Mouse (Mus musculus) retina, adult 2 months (tissue): Measurements from ENCODE around the gene Pifo.
"Not testable (repeated sequence)": the region's sequence is repeated elsewhere in the genome, so short reads cannot be mapped to it uniquely, and the experiment has no call there.

Experiments
- DNase-seq: peaks from one replicate; pipeline ENCODE4 v3.0.0-alpha.2; 2012; ENCODE audit warnings: low read depth, low spot score

Pifo gene

GRCm38 (mm10) chr3:106014546-106014945 lies at the start of gene Pifo:
Pifo (minus strand) TSS chr3:106014646.
- no peak for DNase-seq

DNA sequence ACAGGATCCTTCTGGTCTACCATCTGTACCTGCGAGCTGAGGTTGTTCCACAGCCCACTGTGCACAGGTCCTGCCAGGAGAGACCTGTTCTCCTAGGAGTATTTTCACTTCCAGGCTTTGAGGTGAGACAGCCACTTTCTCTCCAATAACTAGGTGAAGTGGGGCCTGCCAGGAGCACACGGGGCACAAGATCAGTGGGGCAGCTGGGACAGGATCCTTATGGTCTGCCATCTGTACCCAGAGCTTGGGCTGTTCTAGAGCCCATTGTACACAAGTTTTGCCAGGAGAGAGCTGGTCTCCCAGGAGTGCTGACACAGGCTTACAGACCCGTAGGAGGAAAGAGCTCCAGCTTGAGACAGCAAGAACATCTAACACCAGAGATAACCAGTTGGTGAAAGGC lies 43.5 kb upstream of the Pifo start:
- DNase-seq = no peak

DNA sequence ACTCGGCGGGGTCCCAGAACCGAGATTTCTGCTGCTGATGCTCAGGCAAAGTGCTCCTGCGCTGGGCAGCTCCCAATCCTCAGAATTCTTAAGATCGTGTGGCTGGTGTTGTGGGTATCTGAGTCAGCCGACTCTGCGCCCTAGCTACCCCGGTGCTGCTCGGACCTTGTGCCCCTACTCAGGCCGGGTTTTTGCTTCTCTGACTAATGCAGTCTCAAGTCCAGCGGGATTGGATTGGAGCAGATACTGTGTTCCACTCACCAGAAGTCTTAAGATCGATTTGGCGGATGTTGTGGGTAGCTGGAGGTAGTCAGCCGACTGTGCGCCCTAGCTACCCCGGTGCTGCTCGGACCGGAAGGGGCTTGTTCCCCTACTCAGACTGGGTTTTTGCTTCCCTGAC lies 37.5 kb upstream of the Pifo start:
- DNase-seq = no peak

- no peak for DNase-seq
Observed at GRCm38 (mm10) chr3:106040306-106040705, 25.9 kb upstream of the Pifo start.

- no peak for DNase-seq
Observed at GRCm38 (mm10) chr3:106032781-106033180, 18.3 kb upstream of the Pifo start, which contains the start of gene Chil5. Chil5 (minus strand) TSS chr3:106032814.

DNA sequence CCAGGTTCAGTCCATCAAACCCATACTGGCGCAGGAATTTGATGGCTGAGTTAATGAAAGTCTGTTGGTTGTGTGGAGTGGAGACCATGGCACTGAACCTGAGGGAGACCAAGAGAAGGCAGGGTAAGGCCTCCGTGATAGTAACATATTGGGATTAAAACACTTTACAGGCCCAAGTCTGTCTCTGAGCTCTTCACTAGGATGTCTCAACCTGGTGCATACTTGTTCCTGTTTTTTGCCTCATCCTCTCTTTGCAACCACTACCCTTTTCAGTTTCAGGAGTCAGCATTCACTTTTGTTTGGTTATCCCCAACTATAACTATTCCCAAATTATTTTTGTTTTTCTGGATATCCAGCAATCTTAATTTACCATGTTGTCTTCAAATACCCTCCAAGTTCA lies 9.7 kb upstream of the Pifo start:
- DNase-seq = no peak

DNA sequence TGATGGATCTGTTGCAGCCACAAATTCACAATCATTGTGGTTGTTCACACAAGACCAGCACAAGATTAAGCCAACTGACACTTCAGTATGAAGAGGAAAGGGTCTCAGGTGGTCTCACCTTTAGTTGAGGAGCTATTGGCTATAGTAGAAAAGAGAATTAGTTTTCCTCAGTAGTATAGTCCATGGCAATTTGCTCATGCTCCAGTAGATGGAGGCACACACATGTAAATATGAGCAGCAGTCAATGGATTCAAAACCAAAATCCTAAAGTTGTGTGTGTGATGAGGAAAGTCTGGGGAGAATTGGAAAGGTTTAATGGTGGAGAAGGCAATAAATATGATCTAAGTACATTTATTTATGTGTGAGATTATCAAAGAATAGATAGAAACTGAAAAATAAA lies 7.4 kb upstream of the Pifo start:
- no peak for DNase-seq

- DNase-seq = not testable (repeated sequence)
Observed at GRCm38 (mm10) chr3:106003360-106003759, 11.1 kb downstream of the Pifo start.

DNA sequence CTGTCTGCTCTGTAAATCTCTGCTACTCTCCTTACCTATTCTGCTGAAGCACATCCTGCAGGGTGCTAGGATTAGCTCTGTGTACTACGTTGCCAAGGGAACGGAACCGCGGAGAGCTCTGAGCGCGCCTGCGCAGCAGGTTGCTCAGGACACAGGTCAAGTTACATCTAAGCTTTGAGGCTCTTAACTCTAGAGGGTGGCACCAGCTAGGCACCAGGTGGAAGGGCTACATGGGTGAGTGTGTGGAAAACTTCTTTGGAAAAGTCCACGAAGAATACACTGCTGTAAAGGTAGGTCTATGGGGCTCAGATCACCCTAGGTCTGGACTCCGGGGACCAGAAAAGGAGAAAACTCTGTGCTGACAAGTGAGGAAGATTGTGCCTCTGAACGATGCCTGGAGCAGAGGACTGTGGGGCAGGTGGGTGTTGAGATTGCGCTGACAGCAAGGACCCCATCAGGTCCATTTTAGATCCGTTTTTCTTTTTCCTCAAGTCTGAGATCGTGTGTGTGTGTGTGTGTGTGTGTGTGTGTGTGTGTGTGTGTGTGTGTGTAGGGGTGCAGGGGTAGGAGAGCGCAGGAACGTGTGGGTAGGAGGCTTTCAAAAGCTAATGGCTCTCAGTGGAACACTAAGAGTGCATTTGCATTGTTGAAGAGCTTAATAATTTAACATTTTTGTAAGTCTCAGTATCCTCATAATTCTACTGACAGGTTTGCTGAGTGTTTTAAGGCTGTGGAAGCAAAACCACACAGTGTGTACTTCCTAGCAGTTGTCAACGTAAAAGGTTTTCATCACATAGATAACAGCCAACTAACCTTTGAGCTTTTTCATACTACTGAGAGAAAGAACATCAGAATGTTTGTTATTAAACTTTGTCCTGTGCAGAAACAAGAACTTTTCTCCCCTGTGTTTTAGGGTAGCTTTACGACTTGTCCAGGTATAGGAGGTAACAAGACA lies 12.8 kb downstream of the Pifo start:
- peak; percentile 65 for DNase-seq

- no peak for DNase-seq
Observed at GRCm38 (mm10) chr3:106000707-106001375, 13.6 kb downstream of the Pifo start.

DNA sequence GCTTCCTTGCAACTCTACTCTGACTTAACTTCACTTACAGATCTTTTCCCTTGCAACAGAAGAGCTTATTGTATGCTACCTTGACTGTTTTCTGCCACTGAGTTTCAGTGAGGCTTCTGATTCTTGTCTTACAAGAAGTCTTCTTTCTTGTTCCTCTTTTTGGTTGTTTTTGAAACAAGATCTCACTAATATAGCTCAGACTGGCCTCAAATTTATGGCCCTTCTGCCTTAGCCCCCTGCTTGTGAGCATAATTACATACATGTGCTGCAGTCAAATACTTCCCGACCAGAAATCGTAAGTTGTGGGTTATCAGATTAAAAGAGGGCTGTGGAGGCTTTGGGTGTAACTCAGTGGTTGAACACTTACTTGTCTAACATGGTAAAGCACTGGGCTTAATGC lies 19.7 kb downstream of the Pifo start:
- DNase-seq = no peak

DNA sequence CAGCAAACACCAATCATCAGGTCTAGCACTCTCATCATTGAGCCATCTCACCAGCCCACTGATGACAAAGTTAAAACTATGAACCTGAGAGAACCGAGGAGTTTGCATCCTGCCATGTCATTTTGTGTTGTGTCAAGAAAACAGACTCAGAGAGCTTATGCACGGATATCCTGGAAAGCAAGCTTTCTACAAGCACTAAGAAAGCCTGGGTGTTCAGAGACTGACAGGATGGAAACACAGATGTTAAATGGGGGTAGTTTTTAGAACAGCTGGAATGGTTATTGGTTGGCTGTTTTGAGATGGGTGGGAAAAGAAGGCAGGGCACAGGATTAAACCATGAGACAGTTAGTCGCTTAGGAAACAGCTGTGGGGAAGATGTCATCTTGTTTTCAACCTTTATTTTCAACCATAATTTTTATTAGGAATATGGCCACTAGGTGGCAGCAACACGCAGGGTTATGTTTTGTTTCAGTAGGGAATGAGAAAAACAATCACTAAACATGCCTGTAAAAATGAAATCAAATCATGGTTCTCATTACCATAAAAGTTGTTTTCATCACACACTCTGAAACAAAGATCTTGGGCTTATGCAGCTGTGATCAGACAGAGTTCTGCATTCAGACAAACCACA lies 22.7 kb downstream of the Pifo start:
- DNase-seq = peak; percentile 29

DNA sequence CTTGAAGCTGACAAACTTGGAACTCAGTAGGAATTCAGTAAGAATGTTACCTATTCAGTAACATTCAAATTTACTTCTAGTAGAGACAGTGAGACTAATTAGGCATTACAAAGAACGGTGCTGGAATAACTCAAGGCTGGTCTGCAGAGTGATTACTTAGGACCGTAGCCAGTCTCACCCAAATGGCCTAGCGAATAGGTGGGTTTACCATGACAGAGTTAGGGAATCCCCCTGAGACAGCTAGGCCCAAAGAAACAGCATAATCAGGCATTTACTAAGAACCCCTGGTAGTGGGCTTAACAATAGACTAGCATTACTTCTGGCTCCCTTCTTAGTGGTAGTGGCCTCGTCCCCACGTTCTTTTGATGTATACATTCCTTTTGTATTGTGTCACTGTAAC lies 24.8 kb downstream of the Pifo start:
- not testable (repeated sequence) for DNase-seq

GRCm38 (mm10) chr3:105974174-105974573 lies 40.3 kb downstream of the Pifo start:
- DNase-seq = no peak

- DNase-seq = no peak
Observed at GRCm38 (mm10) chr3:105973411-105973810, 41.0 kb downstream of the Pifo start, which contains the start of gene Ovgp1. Ovgp1 (plus strand) TSS chr3:105973711.

DNA sequence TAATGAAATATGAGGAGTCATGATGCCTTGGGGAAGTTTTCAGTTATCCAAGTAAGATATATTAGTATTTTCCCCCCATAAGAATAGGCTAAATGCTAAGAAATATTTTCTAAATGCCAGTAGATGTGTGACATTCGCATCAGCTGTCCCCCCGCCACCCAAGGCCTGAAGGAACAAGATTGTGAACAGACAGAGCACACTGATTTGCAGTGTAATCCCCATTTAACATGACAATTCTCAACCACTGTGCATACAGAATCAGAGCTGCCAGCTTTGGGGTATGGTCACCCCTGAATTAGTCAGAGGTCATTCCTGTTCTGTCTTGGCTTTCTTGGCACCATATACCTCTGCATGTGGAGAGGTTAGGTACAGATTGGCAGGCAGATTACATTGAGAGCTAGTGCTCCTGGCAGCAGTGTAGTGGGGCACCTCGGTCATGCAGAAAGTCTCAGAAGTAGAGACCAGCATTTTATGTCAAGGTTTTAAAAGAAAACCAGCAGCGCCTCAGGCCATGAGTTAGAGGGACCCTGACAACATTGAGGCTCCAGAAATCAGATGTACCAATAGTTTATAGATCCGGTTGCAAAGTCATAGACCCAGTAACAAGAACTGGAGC lies 42.5 kb downstream of the Pifo start:
- no peak for DNase-seq

DNA sequence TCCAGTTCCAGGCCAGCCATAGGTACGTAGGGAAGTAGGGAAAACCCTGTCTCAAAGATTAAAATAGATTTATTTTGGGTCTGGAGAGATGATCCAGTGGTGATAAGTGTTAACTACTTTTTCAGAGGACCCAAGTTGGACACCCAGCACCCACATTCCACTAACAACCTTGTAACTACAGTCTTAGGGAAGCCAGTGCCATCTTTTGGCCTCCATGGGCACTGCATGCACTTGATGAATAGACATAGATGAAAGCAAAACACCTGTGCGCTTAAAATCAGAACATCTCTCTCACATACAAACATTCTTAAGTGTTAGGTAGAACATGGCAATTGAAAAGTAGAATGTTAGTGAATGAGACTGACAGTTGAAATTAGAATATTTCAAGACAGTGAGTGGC lies 53.7 kb downstream of the Pifo start:
- no peak for DNase-seq

DNA sequence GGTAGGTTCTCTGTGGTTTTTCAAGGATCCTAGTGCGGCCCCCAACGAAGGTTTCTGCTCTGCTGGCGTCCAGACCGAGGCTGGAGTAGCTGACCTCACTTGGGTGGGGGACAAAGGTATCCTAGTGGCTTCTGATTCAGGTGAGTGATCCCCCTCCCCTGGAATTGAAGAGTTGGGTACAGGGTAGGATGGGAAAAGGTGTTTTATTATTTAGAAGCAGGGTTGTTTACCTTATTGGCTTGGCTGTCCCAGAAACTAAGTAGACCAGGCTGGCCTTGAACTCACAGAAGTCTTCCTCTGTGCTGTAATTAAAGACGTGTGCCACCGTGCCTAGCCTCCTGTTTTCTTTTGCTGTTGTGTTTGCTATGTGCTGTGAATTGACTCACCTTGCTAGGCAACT lies 54.4 kb downstream of the Pifo start, which contains the start of gene Atp5f1:
Gene Atp5f1 (minus strand): TSS at position 101 of the 400 bp plus-strand sequence.
- DNase-seq = no peak

DNA sequence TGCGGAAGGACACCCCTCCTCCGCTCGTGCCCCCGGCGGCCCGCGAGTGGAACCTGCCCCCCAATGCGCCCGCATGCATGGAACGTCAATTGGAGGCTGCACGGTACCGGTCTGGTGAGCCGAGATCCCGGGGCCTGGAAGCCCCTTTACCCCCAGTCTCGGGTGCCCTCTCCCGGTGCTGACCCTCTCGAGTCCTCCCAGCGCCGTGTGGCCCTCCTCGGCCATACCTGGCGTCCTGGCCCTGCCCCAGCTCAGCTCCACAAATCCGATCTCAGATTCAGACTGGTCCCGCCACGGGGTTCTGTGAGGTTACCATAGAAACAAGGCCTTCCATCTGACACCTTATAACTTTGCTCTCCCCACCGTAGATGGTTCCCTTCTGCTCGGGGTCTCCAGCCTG lies 54.9 kb downstream of the Pifo start:
- DNase-seq = no peak

DNA sequence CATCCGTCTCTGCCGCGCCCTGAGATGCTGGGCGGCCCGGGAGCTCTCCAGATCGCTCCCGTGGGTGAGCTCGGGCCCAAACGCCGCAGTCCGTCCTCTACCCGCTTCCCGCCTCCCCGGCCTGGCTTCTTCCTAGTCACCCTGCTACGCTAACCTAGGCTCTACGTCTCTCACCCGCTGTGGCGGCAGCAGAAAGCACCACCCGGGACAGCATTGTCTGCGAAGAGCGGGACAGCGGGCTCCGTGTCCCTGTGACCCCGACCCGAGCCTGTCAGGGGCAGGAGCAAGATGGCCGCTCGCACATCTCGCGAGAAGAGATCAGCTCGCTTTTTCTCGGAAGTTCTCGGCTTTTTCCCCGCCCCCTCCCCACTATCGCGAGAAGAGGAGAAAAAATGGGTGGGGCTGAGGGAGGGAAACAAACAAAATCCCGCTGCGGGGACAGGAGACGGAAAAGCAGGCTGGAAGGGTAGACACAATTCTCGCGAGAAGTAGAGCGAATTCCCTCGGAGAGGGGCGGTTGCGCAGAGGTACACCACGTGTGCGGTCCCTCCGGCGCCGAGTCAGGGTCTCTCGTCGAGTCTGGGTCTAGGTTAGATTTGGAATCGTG lies 55.4 kb downstream of the Pifo start, which contains the start of gene Wdr77:
Gene Wdr77 (plus strand): TSS at position 396 of the 607 bp plus-strand sequence.
- peak; percentile 100 for DNase-seq

DNA sequence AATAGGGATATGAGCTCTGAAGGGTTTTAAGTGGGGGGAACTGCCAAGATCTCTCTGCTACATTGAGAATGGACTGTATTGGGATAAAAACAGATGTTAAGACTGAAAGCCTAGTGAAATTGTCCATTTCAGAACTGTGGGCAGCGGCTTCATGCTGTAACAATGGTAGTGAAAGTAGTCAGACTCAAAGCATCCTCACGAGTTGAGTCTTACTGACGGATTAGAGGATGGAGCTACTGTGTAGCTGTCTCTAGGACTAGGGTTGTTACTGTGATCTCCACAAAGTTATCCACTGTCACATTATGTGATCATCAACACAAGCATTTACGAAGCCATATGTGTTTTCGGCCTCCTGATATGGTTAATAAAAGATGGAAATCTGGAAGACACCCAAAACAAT lies 56.2 kb downstream of the Pifo start:
- DNase-seq = no peak
